Comparison of ENCODE assay signal across 10 mouse cellular contexts in the genomic region with DNA sequence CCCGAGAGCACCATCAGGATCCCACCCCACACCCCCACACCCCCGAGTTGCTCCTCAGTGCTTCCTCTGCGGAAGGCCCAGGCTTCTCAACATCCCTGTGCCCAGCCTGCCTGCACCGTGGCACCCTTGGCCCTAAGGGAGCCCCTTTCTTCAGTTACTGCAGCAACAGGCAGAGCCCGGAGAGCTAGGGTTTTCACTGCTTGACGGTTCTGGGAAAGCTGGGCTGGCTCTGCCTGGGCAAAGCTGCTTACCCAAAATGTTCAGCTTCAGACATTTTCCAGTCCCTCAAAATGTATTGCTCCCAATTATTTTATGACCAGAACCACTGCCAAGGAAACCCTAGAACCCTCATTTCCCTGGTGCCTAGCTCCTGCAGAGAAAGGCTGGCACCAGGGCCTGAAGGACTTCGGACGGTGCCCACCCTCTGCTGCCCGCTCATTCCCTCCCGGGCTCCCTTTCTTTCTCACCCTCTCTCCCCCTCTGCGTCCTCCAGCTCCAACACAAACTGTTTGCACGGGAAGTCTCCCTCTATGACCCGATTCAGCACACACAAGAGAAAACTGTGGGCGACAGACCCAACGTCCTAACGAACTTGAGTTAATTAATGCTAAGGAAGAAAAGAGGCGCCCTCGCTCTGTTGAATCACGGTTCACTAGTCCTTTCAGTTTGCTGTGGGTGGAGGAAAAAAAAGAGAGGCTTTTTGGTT. TPM values are rescaled to one million over a fixed set of nuclear protein-coding genes. Genes with fewer than 3 reads are reported as not detected.
DNase-seq lines count a peak whose midpoint lies in the region; ATAC-seq and TF ChIP-seq lines count a peak whose summit lies in the region.
"Had no signal": no experiment of that assay in that cellular context is flagged by ENCODE, and none has a peak within 500 bp of the region (broad histone marks: within the 10 kb centered on the region; RNA-seq: fewer than 3 reads in every experiment).

No protein-coding gene starts in this region.

- ATAC-seq in hindbrain, postnatal 0 days = peak; percentile 52; the same call in 1 of the 2 replicates
- ATAC-seq in stomach, embryonic 16.5 days (ENCODE audit: insufficient read depth, low FRiP score) = no peak
- ATAC-seq: liver, embryonic 12.5 days had no signal

- H3K9me3 ChIP-seq in hindbrain, postnatal 0 days (ENCODE audit: low read length) = no peaks in the 10 kb centered on the region
- no peaks in the 10 kb centered on the region for H3K9me3 ChIP-seq in stomach, embryonic 16.5 days (replicated peaks; ENCODE audit: control insufficient read depth, low read length)
- H3K9me3 ChIP-seq: liver, embryonic 12.5 days had no signal

- peaks cover 10% of the 10 kb centered on the region for H3K27me3 ChIP-seq in hindbrain, postnatal 0 days (ENCODE audit: insufficient read depth, low read length)
- peaks cover 36% of the 10 kb centered on the region for H3K27me3 ChIP-seq in stomach, embryonic 16.5 days (ENCODE audit: control insufficient read depth, insufficient read depth, low read length)

- no peaks in the 10 kb centered on the region for H3K36me3 ChIP-seq in hindbrain, postnatal 0 days (ENCODE audit: insufficient read depth, low read length)
- H3K36me3 ChIP-seq in stomach, embryonic 16.5 days (ENCODE audit: control insufficient read depth, insufficient read depth, low read length) = no peaks in the 10 kb centered on the region
- H3K36me3 ChIP-seq: liver, embryonic 12.5 days had no signal

- peaks cover 40% of the 10 kb centered on the region for H3K4me1 ChIP-seq in hindbrain, postnatal 0 days (ENCODE audit: insufficient read depth, low read length)
- peaks cover 52% of the 10 kb centered on the region for H3K4me1 ChIP-seq in stomach, embryonic 16.5 days (ENCODE audit: control insufficient read depth, insufficient read depth, low read length)

- H3K27ac ChIP-seq in hindbrain, postnatal 0 days = peak overlapping the region; percentile 90
- H3K27ac ChIP-seq in stomach, embryonic 16.5 days (ENCODE audit: low read length) = no peak overlapping the region
- H3K27ac ChIP-seq: liver, embryonic 12.5 days had no signal

- peak overlapping the region; percentile 4; the same call in 1 of the 2 replicates for H3K4me3 ChIP-seq in hindbrain, postnatal 0 days (ENCODE audit: low read length)
- no peak overlapping the region for H3K4me3 ChIP-seq in stomach, embryonic 16.5 days (replicated peaks; ENCODE audit: low read length)
- H3K4me3 ChIP-seq: liver, embryonic 12.5 days had no signal

- H3K9ac ChIP-seq in hindbrain, postnatal 0 days (replicated peaks; ENCODE audit: low read length) = peak overlapping the region; percentile 51
- H3K9ac ChIP-seq in stomach, embryonic 16.5 days (ENCODE audit: low read length) = peak overlapping the region; percentile 2; the same call in 1 of the 2 replicates
- H3K9ac ChIP-seq: liver, embryonic 12.5 days had no signal

- 9% methylated on average over 19 of the region's 19 CpGs for WGBS in hindbrain, postnatal 0 days
- WGBS in stomach, embryonic 16.5 days = 42% methylated on average over 19 of the region's 19 CpGs

- peak overlapping the region; percentile 37 for H3K4me2 ChIP-seq in hindbrain, postnatal 0 days (ENCODE audit: low read depth, low read length)
- no peak overlapping the region for H3K4me2 ChIP-seq in stomach, embryonic 16.5 days (ENCODE audit: low read depth, low read length)
- H3K4me2 ChIP-seq: liver, embryonic 12.5 days had no signal

- no peak for TF ChIP-seq CTCF in hindbrain, postnatal 0 days (IDR thresholded peaks at IDR 0.05; ENCODE audit: low read depth)

- DNase-seq in embryo, embryonic 11 days = peak; percentile 28
- DNase-seq in embryo, embryonic 10 days (ENCODE audit: low spot score) = no peak
- peak; percentile 79 for DNase-seq in retina, postnatal 1 day
- no peak for DNase-seq in retina, embryonic 14.5 days (ENCODE audit: low spot score)
- peak; percentile 65 for DNase-seq in hindbrain, postnatal 0 days (ENCODE audit: low spot score)
- no peak for DNase-seq in urinary bladder, postnatal 14 days (ENCODE audit: low spot score)
- DNase-seq in spleen, postnatal 4 days (ENCODE audit: low spot score in 2 of 2) = no peak
- DNase-seq: kidney, adult 8-10 months had no signal

RNA-seq across cellular contexts. Expression of a gene that starts 20.5 kb away (rescaled TPM):
- total RNA-seq in hindbrain, postnatal 0 days (2014; rRNA removed) = 90.4 and 92.5 TPM in 2 replicates
- polyA plus RNA-seq in hindbrain, postnatal 0 days (2015; fragmentation: Nextera tagmentation; extraction: Ambion mirVana) = 123 and 126 TPM in 2 replicates
- polyA plus RNA-seq in stomach, embryonic 16.5 days (2015; fragmentation: Nextera tagmentation; extraction: Ambion mirVana) = 36.5 and 37.8 TPM in 2 replicates

RNA-seq across cellular contexts. Expression of a gene that starts 43.0 kb away (rescaled TPM):
- 6.6 and 7.2 TPM in 2 replicates for total RNA-seq in hindbrain, postnatal 0 days (2014; rRNA removed)
- 12.3 and 12.5 TPM in 2 replicates for polyA plus RNA-seq in hindbrain, postnatal 0 days (2015; fragmentation: Nextera tagmentation; extraction: Ambion mirVana)
- polyA plus RNA-seq in stomach, embryonic 16.5 days (2015; fragmentation: Nextera tagmentation; extraction: Ambion mirVana) = 6.0 and 7.2 TPM in 2 replicates

RNA-seq across cellular contexts. Expression of a gene that starts 51.6 kb away (rescaled TPM):
- total RNA-seq in hindbrain, postnatal 0 days (2014; rRNA removed) = 33.0 and 34.1 TPM in 2 replicates
- polyA plus RNA-seq in hindbrain, postnatal 0 days (2015; fragmentation: Nextera tagmentation; extraction: Ambion mirVana) = 43.4 and 45.3 TPM in 2 replicates
- polyA plus RNA-seq in stomach, embryonic 16.5 days (2015; fragmentation: Nextera tagmentation; extraction: Ambion mirVana) = 42.0 and 49.5 TPM in 2 replicates

RNA-seq across cellular contexts. Expression of a gene that starts 56.9 kb away (rescaled TPM):
- total RNA-seq in hindbrain, postnatal 0 days (2014; rRNA removed) = 1.2 TPM in 1 of 2 replicates, not detected in the other
- polyA plus RNA-seq in hindbrain, postnatal 0 days (2015; fragmentation: Nextera tagmentation; extraction: Ambion mirVana) = 1.1 and 1.7 TPM in 2 replicates
- 3.2 and 4.1 TPM in 2 replicates for polyA plus RNA-seq in stomach, embryonic 16.5 days (2015; fragmentation: Nextera tagmentation; extraction: Ambion mirVana)

Comparison
In these comparisons a context has a peak if more than half of its experiments do, and no peak if none do; other contexts are left out.
1. DNase-seq: peak in embryo, embryonic 11 days (single experiment), retina, postnatal 1 day (single experiment) and hindbrain, postnatal 0 days (single experiment); none in embryo, embryonic 10 days (single experiment), retina, embryonic 14.5 days (single experiment), urinary bladder, postnatal 14 days (single experiment) and spleen, postnatal 4 days (0 of 2).